Mouse (Mus musculus) liver, embryonic 14.5 days (tissue): ENCODE measurements around the gene Ctnna2.

ENCODE experiments used
- CTCF ChIP-seq: IDR thresholded peaks from 2 replicates; pipeline ENCODE4 v1.5.1; 2016; ENCODE audit warnings: antibody characterized with exemption, low read depth, control low read depth
- EP300 ChIP-seq: IDR thresholded peaks from 2 replicates; pipeline ENCODE4 v1.6.1; 2016; ENCODE audit warnings: antibody characterized with exemption, low read depth

GRCm38 (mm10) chr6:77979241-77979961 lies at the start of gene Ctnna2:
- TF ChIP-seq CTCF, result no peak
- no peak for TF ChIP-seq EP300
